Mouse (Mus musculus) 3134 (cell line): ENCODE data around the gene Emsy.

Source experiments
- DNase-seq: peaks from one replicate; pipeline ENCODE4 v3.0.0-alpha.2; 2011; ENCODE audit warnings: low spot score; ENCODE audit not compliant: insufficient read length; ENCODE audit errors: extremely low read depth

The Emsy gene

GRCm38 (mm10) chr7:98670831-98671230 is 14.2 kb upstream of the Emsy start:
- DNase-seq, result no peak

- peak; percentile 64 for DNase-seq
These were observed 11.6 kb upstream of the Emsy start for GRCm38 (mm10) chr7:98667956-98668746.

- DNase-seq, result no peak
These were observed 9.1 kb upstream of the Emsy start for GRCm38 (mm10) chr7:98665726-98666125.

- DNase-seq, result no peak
These were observed 8.6 kb upstream of the Emsy start for GRCm38 (mm10) chr7:98665166-98665565.

GRCm38 (mm10) chr7:98655681-98656530 is 677 bp downstream of the Emsy start:
- DNase-seq, result peak; percentile 84

GRCm38 (mm10) chr7:98651651-98652050 is 4.9 kb downstream of the Emsy start:
- DNase-seq, result no peak

- DNase-seq, result no peak
These were observed 12.3 kb downstream of the Emsy start for GRCm38 (mm10) chr7:98644238-98644637.

- DNase-seq, result no peak
These were observed 20.0 kb downstream of the Emsy start for GRCm38 (mm10) chr7:98636607-98637006.

GRCm38 (mm10) chr7:98633032-98633431 is 23.6 kb downstream of the Emsy start:
- DNase-seq, result no peak

GRCm38 (mm10) chr7:98629947-98630346 is 26.6 kb downstream of the Emsy start:
- no peak for DNase-seq

GRCm38 (mm10) chr7:98617739-98618138 is 38.8 kb downstream of the Emsy start:
- no peak for DNase-seq

- no peak for DNase-seq
These were observed 43.6 kb downstream of the Emsy start for GRCm38 (mm10) chr7:98612936-98613335.

- no peak for DNase-seq
These were observed 48.1 kb downstream of the Emsy start for GRCm38 (mm10) chr7:98608520-98608919.

GRCm38 (mm10) chr7:98607158-98607557 is 49.4 kb downstream of the Emsy start:
- no peak for DNase-seq

- DNase-seq, result no peak
These were observed 54.9 kb downstream of the Emsy start for GRCm38 (mm10) chr7:98601715-98602114.

- no peak for DNase-seq
These were observed 59.2 kb downstream of the Emsy start for GRCm38 (mm10) chr7:98597402-98597801.

- DNase-seq, result no peak
These were observed 61.9 kb downstream of the Emsy start for GRCm38 (mm10) chr7:98594731-98595130.

- DNase-seq, result no peak
These were observed 63.3 kb downstream of the Emsy start for GRCm38 (mm10) chr7:98593276-98593675.

- DNase-seq, result no peak
These were observed 67.6 kb downstream of the Emsy start for GRCm38 (mm10) chr7:98589028-98589427.

- DNase-seq, result no peak
These were observed 70.3 kb downstream of the Emsy start for GRCm38 (mm10) chr7:98586313-98586712.

GRCm38 (mm10) chr7:98584555-98584954 is 72.0 kb downstream of the Emsy start:
- DNase-seq, result no peak

GRCm38 (mm10) chr7:98581266-98581665 is 75.3 kb downstream of the Emsy start:
- no peak for DNase-seq
